Mouse (Mus musculus) midbrain, postnatal 0 days (tissue): Measurements from ENCODE around the gene Mrc1. TPM values are rescaled to one million over a fixed set of nuclear protein-coding genes. Genes with fewer than 3 reads are reported as not detected.

Experiments used
- ATAC-seq: fragments of 200-750 bp; cut with Nextera tagmentation; 2 replicates; pipeline ENCODE4 v1.8.0; 2017; ENCODE audit warnings: moderate number of reproducible peaks, mild to moderate bottlenecking, moderate TSS enrichment, moderate library complexity; ENCODE audit not compliant: low FRiP score
- DNase-seq: peaks from one replicate; pipeline ENCODE4 v3.0.0-alpha.2; 2015; ENCODE audit warnings: low spot score
- H3K27ac ChIP-seq: fragments of 300-500 bp; sonication (generic); 2 replicates; pipeline ENCODE4 v1.5.1; 2014; ENCODE audit warnings: low read depth, mild to moderate bottlenecking, low read length, mixed read lengths
- H3K27me3 ChIP-seq: fragments of 300-500 bp; sonication (generic); 2 replicates; pipeline ENCODE4 v1.6.1; 2014; ENCODE audit warnings: low read length, control low read depth, mixed read lengths; ENCODE audit not compliant: insufficient read depth
- H3K36me3 ChIP-seq: fragments of 300-500 bp; sonication (generic); 2 replicates; pipeline ENCODE4 v1.6.1; 2014; ENCODE audit warnings: low read length, control low read depth, mixed read lengths; ENCODE audit not compliant: insufficient read depth
- H3K4me1 ChIP-seq: fragments of 300-500 bp; sonication (generic); 2 replicates; pipeline ENCODE4 v1.6.1; 2014; ENCODE audit warnings: mild to moderate bottlenecking, control low read depth, antibody characterized with exemption, low read length, mixed read lengths; ENCODE audit not compliant: insufficient read depth
- H3K4me2 ChIP-seq: fragments of 300-500 bp; sonication (generic); 2 replicates; pipeline ENCODE4 v1.6.1; 2014; ENCODE audit warnings: low read depth, mild to moderate bottlenecking, low read length, mixed read lengths; ENCODE audit not compliant: poor library complexity, severe bottlenecking
- H3K4me3 ChIP-seq: fragments of 300-500 bp; sonication (generic); 2 replicates; pipeline ENCODE4 v1.5.1; 2014; ENCODE audit warnings: low read depth, mild to moderate bottlenecking, low read length, moderate library complexity
- H3K9ac ChIP-seq: fragments of 300-500 bp; sonication (generic); replicated peaks from 2 replicates; pipeline ENCODE4 v1.6.1; 2014; ENCODE audit warnings: mild to moderate bottlenecking, low read length, moderate library complexity, mixed read lengths; ENCODE audit not compliant: poor library complexity, severe bottlenecking
- H3K9me3 ChIP-seq: fragments of 300-500 bp; sonication (generic); 2 replicates; pipeline ENCODE4 v1.6.1; 2016; ENCODE audit warnings: low read length, control low read depth
- CTCF ChIP-seq: IDR thresholded peaks from 2 replicates; pipeline ENCODE4 v1.5.1; 2016; ENCODE audit warnings: antibody characterized with exemption, mild to moderate bottlenecking
- WGBS: fragments of 180-500 bp; shearing (Covaris S2); extraction: QIAGEN DNeasy Blood & Tissue Kit; methylation state at CpG from one replicate; pipeline ENCODE4 v1.1.7; 2014; 5-methylcytosine and 5-hydroxymethylcytosine counted together
- polyA plus RNA-seq: library from polyadenylated mRNA; unstranded; fragments of >200 nt; fragmentation: Nextera tagmentation; extraction: Ambion mirVana; gene quantifications from 2 replicates; pipeline ENCODE4 v1.2.1, GENCODE M21; 2015
- total RNA-seq: library from RNA; depleted of rRNA; stranded (reverse); fragments of >200 nt; gene quantifications from 2 replicates; pipeline ENCODE4 v1.2.3, GENCODE M21; 2014

Gene Mrc1
- total and polyA plus RNA-seq, 2 experiments from 2014 or later = 4.1 to 11.0 TPM

GRCm38 (mm10) chr2:14214764-14215163 lies 14.4 kb upstream of the Mrc1 start:
- no peaks in the 10 kb centered on the region for H3K9me3 ChIP-seq
- TF ChIP-seq CTCF = no peak
- H3K36me3 ChIP-seq = no peaks in the 10 kb centered on the region
- H3K9ac ChIP-seq = no peak overlapping the region
- no peak overlapping the region for H3K4me2 ChIP-seq
- DNase-seq (no peak), ATAC-seq (no peak)
- H3K27ac ChIP-seq = no peak overlapping the region
- no peaks in the 10 kb centered on the region for H3K27me3 ChIP-seq
- no peaks in the 10 kb centered on the region for H3K4me1 ChIP-seq
- 19% methylated on average over 3 of the region's 3 CpGs for WGBS
- H3K4me3 ChIP-seq = no peak overlapping the region

- no peak overlapping the region for H3K4me3 ChIP-seq
- H3K36me3 ChIP-seq = no peaks in the 10 kb centered on the region
- H3K27ac ChIP-seq = no peak overlapping the region
- H3K4me1 ChIP-seq = no peaks in the 10 kb centered on the region
- H3K27me3 ChIP-seq = no peaks in the 10 kb centered on the region
- ATAC-seq (no peak), DNase-seq (no peak)
- WGBS = 88% methylated on average over 3 of the region's 3 CpGs
- H3K9me3 ChIP-seq = no peaks in the 10 kb centered on the region
- no peak overlapping the region for H3K9ac ChIP-seq
- H3K4me2 ChIP-seq = no peak overlapping the region
- no peak for TF ChIP-seq CTCF
Observed at GRCm38 (mm10) chr2:14216653-14217052, 12.5 kb upstream of the Mrc1 start.

- no peaks in the 10 kb centered on the region for H3K4me1 ChIP-seq
- DNase-seq (no peak), ATAC-seq (no peak)
- no peak overlapping the region for H3K27ac ChIP-seq
- no peak overlapping the region for H3K4me2 ChIP-seq
- H3K4me3 ChIP-seq = no peak overlapping the region
- H3K9ac ChIP-seq = no peak overlapping the region
- TF ChIP-seq CTCF = 0 out of 2 replicates have a peak, but pooled peaks have one; percentile 5
- no peaks in the 10 kb centered on the region for H3K36me3 ChIP-seq
- WGBS = 82% methylated on average over 6 of the region's 6 CpGs
- H3K27me3 ChIP-seq = no peaks in the 10 kb centered on the region
- H3K9me3 ChIP-seq = no peaks in the 10 kb centered on the region
Observed at GRCm38 (mm10) chr2:14218126-14218525, 11.1 kb upstream of the Mrc1 start.

GRCm38 (mm10) chr2:14224387-14224786 lies 4.8 kb upstream of the Mrc1 start:
- Histone ChIP-seq H3K9me3 (no peaks in the 10 kb centered on the region), H3K9ac (no peak overlapping the region), H3K4me2 (no peak overlapping the region), H3K36me3 (no peaks in the 10 kb centered on the region), H3K27me3 (no peaks in the 10 kb centered on the region), H3K4me1 (no peaks in the 10 kb centered on the region), H3K4me3 (no peak overlapping the region), H3K27ac (no peak overlapping the region)
- WGBS = 89% methylated on average over 3 of the region's 4 CpGs
- no peak for DNase-seq
- no peak for TF ChIP-seq CTCF
- ATAC-seq = no peak

GRCm38 (mm10) chr2:14228495-14228894 lies 697 bp upstream of the Mrc1 start:
- no peak overlapping the region for H3K9ac ChIP-seq
- H3K4me2 ChIP-seq = no peak overlapping the region
- no peaks in the 10 kb centered on the region for H3K9me3 ChIP-seq
- H3K27me3 ChIP-seq = no peaks in the 10 kb centered on the region
- no peak overlapping the region for H3K27ac ChIP-seq
- no peaks in the 10 kb centered on the region for H3K36me3 ChIP-seq
- DNase-seq (peak; percentile 31), ATAC-seq (no peak)
- 71% methylated on average over 6 of the region's 6 CpGs for WGBS
- no peak for TF ChIP-seq CTCF
- no peaks in the 10 kb centered on the region for H3K4me1 ChIP-seq
- no peak overlapping the region for H3K4me3 ChIP-seq

- Histone ChIP-seq H3K4me2 (no peak overlapping the region), H3K4me1 (no peaks in the 10 kb centered on the region), H3K4me3 (no peak overlapping the region), H3K9me3 (no peaks in the 10 kb centered on the region), H3K36me3 (no peaks in the 10 kb centered on the region), H3K27ac (no peak overlapping the region), H3K9ac (no peak overlapping the region), H3K27me3 (no peaks in the 10 kb centered on the region)
- ATAC-seq (no peak), DNase-seq (no peak)
- 93% methylated on average over 14 of the region's 14 CpGs for WGBS
- no peak for TF ChIP-seq CTCF
Observed at GRCm38 (mm10) chr2:14229979-14230378, 787 bp downstream of the Mrc1 start.

GRCm38 (mm10) chr2:14232897-14233296 lies 3.7 kb downstream of the Mrc1 start:
- Histone ChIP-seq H3K27ac (no peak overlapping the region), H3K9me3 (no peaks in the 10 kb centered on the region), H3K4me1 (no peaks in the 10 kb centered on the region), H3K27me3 (no peaks in the 10 kb centered on the region), H3K9ac (no peak overlapping the region), H3K4me3 (no peak overlapping the region), H3K4me2 (no peak overlapping the region), H3K36me3 (no peaks in the 10 kb centered on the region)
- ATAC-seq = no peak
- TF ChIP-seq CTCF = no peak
- DNase-seq = no peak
- WGBS = 90% methylated on average over 1 of the region's 1 CpGs
